Mouse (Mus musculus): ENCODE measurements around the gene Lrrc36. TPM values are rescaled to one million over a fixed set of nuclear protein-coding genes. Genes with fewer than 3 reads are reported as not detected.

Lrrc36 gene
- polyA plus RNA-seq, 1 experiment from 2014 or later = 0.44 TPM

DNA sequence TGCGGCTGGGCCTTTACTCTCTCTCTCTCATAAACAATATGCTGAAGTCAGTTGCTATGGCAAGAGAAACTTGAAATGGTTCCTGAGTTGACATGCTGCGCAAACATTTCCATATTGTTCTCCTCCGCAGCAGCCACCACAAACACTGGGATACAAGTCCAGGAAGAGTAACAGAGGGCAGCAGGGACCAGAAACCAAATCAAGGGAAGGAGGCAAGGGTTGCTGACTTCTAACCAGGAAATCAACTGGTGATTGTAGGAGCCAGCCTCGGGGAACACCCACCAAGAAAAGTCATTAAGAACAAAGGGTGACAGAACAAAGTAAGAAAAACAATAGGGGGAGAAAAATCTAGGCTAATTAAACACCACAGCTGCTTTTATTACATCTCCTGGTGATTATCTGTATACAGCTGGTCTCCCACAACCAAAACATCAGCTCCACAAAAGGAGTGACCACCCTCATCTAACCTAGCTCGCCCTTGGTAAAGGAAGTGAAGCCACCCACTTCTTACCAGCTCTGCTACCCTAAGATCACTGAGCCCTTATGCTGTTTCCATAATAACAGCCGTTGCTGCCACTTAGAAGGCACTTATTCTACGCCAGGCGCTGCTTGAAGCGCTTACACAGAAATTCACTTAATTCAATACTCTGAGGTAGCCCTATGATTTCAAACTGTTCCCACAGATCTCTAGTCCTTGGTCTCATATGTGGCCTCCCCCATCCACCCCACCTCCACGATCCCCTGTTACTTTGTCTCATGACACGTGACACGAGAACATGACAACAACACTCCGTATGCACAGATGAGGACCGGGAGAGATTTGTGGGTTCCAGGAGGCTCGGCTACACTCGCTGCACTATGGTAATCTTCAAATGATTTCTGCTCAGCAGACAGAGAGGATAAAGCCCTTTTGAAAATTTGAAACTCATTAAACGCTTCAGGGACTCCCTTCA is 82.3 kb downstream of the Lrrc36 start:
- peak overlapping the region; percentile 81 for H3K4me2 ChIP-seq (ENCODE audit: low read length)
- H3K27ac ChIP-seq (ENCODE audit: low read depth, low read length) = peak overlapping the region; percentile 86
- peaks cover 17% of the 10 kb centered on the region for H3K4me1 ChIP-seq (ENCODE audit: control insufficient read depth, insufficient read depth, low read depth, low read length)
- no peaks in the 10 kb centered on the region for H3K36me3 ChIP-seq (ENCODE audit: control insufficient read depth, insufficient read depth, low read length)
- peak overlapping the region; percentile 90 for H3K4me3 ChIP-seq (ENCODE audit: low read length)
- H3K9ac ChIP-seq (ENCODE audit: low read depth, low read length) = peak overlapping the region; percentile 95; the same call in 1 of the 2 replicates
- ATAC-seq = peak; percentile 3; the same call in 1 of the 2 replicates
- 20% methylated on average over 17 of the region's 17 CpGs for WGBS
- no peaks in the 10 kb centered on the region for H3K27me3 ChIP-seq (replicated peaks; ENCODE audit: control insufficient read depth, insufficient read depth, low read length)
- H3K9me3 ChIP-seq (ENCODE audit: control insufficient read depth, low read length) = no peaks in the 10 kb centered on the region

DNA sequence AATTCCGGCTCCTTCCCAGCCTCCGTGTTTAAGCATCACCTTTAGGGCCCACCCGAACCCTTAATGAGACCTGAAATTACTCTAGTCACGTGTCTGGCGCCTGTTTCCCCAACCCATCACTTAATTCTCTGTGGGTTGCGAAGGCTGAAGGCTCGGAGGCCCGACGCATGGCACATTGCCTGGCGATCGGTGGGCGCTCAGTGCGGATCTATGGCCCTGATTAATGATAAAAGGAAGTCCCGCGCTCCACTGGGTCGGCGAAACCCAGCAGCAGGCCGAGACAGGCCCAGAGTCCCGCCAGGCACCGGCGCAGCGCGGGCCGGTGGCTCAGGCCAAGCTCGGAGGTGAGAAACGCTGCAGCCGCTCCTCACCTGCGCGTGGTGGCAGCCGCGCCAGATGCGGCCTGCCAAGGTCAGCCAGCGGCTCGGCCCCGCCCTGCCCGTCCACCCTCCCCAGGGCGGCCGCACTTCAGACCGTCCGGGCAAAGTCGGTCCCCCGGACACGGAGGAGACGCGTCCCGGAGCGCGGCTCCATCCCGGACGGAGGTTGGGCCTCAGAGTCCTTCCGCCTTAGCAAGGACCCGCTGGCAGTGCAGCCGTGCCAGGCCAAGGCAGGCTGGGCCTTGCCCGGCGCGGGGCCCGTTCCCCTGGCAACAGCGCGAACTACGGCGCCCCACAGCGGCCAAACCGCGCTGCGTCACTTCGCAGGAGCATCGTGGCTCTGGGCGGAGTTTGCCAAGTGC is 83.2 kb downstream of the Lrrc36 start, which contains the start of gene Zdhhc1:
TSS of gene Zdhhc1 (minus strand) at position 464 of the 742 bp plus-strand sequence.
- peak within 1 kb of the TSS; percentile 90 for H3K4me3 ChIP-seq (ENCODE audit: low read length)
- H3K27ac ChIP-seq (ENCODE audit: low read depth, low read length) = peak within 1 kb of the TSS; percentile 86
- no peaks in the 10 kb centered on the region for H3K36me3 ChIP-seq (ENCODE audit: control insufficient read depth, insufficient read depth, low read length)
- no peaks in the 10 kb centered on the region for H3K9me3 ChIP-seq (ENCODE audit: control insufficient read depth, low read length)
- no peaks in the 10 kb centered on the region for H3K27me3 ChIP-seq (replicated peaks; ENCODE audit: control insufficient read depth, insufficient read depth, low read length)
- peaks cover 17% of the 10 kb centered on the region for H3K4me1 ChIP-seq (ENCODE audit: control insufficient read depth, insufficient read depth, low read depth, low read length)
- H3K9ac ChIP-seq (ENCODE audit: low read depth, low read length) = peak within 1 kb of the TSS; percentile 95
- peak; percentile 89 for ATAC-seq
- peak within 1 kb of the TSS; percentile 81 for H3K4me2 ChIP-seq (ENCODE audit: low read length)
- WGBS = under 1% methylated on average over 59 of the region's 68 CpGs

DNA sequence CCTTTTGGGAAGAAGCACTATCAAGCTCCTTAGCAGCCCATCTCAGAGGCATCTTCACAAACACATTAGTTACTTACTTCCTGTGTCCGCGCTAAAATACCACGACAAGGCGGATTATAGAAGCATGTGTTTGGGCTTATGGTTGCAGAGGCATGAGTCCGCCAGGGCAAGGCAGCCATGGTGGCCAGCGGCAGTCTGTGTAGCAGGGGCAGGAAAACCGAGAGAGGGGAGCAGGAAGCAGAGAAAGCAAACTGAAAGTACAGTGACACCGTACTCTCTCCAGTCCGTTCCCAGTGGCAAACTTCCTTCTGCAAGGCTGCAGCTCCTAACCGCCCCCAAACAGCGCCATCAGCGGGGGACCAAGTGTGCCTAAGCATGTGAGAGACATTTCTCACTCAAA is 86.4 kb downstream of the Lrrc36 start:
- 79% methylated on average over 12 of the region's 12 CpGs for WGBS
- ATAC-seq = no peak

DNA sequence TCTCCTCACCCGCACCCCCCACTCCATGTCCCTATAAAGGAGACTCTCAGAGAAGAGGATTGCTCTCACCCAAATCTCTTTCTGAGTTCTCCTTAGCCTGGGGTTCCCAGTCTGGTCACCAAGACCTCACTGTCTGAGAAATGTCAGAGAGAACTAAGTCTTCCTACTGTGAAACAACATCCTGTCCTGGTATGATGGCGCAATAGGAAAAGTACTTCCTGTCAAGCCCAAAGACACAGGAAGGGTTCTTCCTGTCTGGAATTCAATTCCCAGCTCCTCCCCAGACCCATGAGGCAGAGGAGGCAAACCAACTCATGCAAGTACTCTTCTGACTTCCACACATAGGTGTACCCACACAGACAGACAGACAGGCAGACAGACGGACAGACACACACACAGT is 91.2 kb downstream of the Lrrc36 start:
- Histone ChIP-seq H3K27ac (ENCODE audit: low read depth, low read length) (no peak overlapping the region), H3K9me3 (ENCODE audit: control insufficient read depth, low read length) (no peaks in the 10 kb centered on the region), H3K4me1 (ENCODE audit: control insufficient read depth, insufficient read depth, low read depth, low read length) (no peaks in the 10 kb centered on the region), H3K4me3 (ENCODE audit: low read length) (no peak overlapping the region), H3K9ac (ENCODE audit: low read depth, low read length) (no peak overlapping the region), H3K36me3 (ENCODE audit: control insufficient read depth, insufficient read depth, low read length) (no peaks in the 10 kb centered on the region), H3K4me2 (ENCODE audit: low read length) (no peak overlapping the region), H3K27me3 (replicated peaks; ENCODE audit: control insufficient read depth, insufficient read depth, low read length) (no peaks in the 10 kb centered on the region)
- no peak for ATAC-seq
- 88% methylated on average over 3 of the region's 3 CpGs for WGBS

More for the DNA sequence above, 86.4 kb downstream of the Lrrc36 start:
- H3K27ac ChIP-seq (ENCODE audit: low read depth, low read length) = no peak overlapping the region
- H3K27me3 ChIP-seq (replicated peaks; ENCODE audit: control insufficient read depth, insufficient read depth, low read length) = no peaks in the 10 kb centered on the region
- H3K4me1 ChIP-seq (ENCODE audit: control insufficient read depth, insufficient read depth, low read depth, low read length) = peaks cover 17% of the 10 kb centered on the region
- H3K9me3 ChIP-seq (ENCODE audit: control insufficient read depth, low read length) = no peaks in the 10 kb centered on the region
- H3K9ac ChIP-seq (ENCODE audit: low read depth, low read length) = no peak overlapping the region
- no peaks in the 10 kb centered on the region for H3K36me3 ChIP-seq (ENCODE audit: control insufficient read depth, insufficient read depth, low read length)
- H3K4me3 ChIP-seq (ENCODE audit: low read length) = no peak overlapping the region
- no peak overlapping the region for H3K4me2 ChIP-seq (ENCODE audit: low read length)

DNA sequence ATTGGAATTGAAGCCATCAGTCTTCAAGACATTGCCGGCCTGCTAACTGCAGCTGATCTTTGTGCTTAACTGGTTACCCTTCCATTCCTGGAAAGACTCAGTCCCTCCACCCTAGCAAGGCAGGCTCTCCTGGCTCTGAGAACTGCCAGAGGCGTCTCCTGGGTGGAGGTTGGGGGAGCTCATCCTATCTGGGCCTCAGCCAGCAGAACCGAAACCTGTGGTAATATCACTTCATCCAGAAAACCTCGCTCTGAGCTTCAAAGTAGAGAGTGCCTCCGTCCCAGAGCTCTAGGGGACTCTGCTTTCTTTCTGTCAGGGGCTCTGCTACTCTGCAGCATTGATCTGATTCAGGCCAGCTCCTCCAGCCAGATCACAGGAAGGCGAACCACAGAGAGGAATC is 93.6 kb downstream of the Lrrc36 start:
- no peak overlapping the region for H3K4me2 ChIP-seq (ENCODE audit: low read length)
- WGBS = 86% methylated on average over 6 of the region's 6 CpGs
- no peaks in the 10 kb centered on the region for H3K27me3 ChIP-seq (replicated peaks; ENCODE audit: control insufficient read depth, insufficient read depth, low read length)
- no peak for ATAC-seq
- H3K9ac ChIP-seq (ENCODE audit: low read depth, low read length) = no peak overlapping the region
- no peaks in the 10 kb centered on the region for H3K36me3 ChIP-seq (ENCODE audit: control insufficient read depth, insufficient read depth, low read length)
- no peak overlapping the region for H3K4me3 ChIP-seq (ENCODE audit: low read length)
- H3K4me1 ChIP-seq (ENCODE audit: control insufficient read depth, insufficient read depth, low read depth, low read length) = no peaks in the 10 kb centered on the region
- H3K9me3 ChIP-seq (ENCODE audit: control insufficient read depth, low read length) = no peaks in the 10 kb centered on the region
- no peak overlapping the region for H3K27ac ChIP-seq (ENCODE audit: low read depth, low read length)

DNA sequence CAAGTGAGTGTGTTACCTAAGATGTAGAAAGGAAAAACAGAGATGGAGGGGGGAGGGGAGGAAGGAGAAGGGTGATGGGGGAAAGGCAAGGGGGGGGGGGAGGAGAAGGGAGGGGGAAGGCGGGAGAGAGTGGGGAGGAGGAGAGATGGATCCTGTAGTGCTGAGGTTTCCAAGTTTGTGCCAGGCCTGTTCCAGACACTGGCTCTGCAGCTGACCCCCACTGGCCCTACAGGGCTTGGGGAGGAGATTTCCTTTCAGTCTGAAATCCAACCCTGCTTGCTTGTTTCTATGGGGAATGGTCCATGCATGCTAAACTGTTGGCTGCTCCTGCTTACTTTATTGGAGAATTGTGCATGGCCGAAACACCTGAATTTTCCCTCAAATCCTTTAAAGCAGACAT is 95.4 kb downstream of the Lrrc36 start:
- no peak overlapping the region for H3K9ac ChIP-seq (ENCODE audit: low read depth, low read length)
- no peaks in the 10 kb centered on the region for H3K27me3 ChIP-seq (replicated peaks; ENCODE audit: control insufficient read depth, insufficient read depth, low read length)
- no peak overlapping the region for H3K27ac ChIP-seq (ENCODE audit: low read depth, low read length)
- ATAC-seq = peak; percentile 78
- no peak overlapping the region for H3K4me3 ChIP-seq (ENCODE audit: low read length)
- 52% methylated on average over 1 of the region's 2 CpGs for WGBS
- no peaks in the 10 kb centered on the region for H3K9me3 ChIP-seq (ENCODE audit: control insufficient read depth, low read length)
- H3K4me2 ChIP-seq (ENCODE audit: low read length) = no peak overlapping the region
- no peaks in the 10 kb centered on the region for H3K4me1 ChIP-seq (ENCODE audit: control insufficient read depth, insufficient read depth, low read depth, low read length)
- no peaks in the 10 kb centered on the region for H3K36me3 ChIP-seq (ENCODE audit: control insufficient read depth, insufficient read depth, low read length)

DNA sequence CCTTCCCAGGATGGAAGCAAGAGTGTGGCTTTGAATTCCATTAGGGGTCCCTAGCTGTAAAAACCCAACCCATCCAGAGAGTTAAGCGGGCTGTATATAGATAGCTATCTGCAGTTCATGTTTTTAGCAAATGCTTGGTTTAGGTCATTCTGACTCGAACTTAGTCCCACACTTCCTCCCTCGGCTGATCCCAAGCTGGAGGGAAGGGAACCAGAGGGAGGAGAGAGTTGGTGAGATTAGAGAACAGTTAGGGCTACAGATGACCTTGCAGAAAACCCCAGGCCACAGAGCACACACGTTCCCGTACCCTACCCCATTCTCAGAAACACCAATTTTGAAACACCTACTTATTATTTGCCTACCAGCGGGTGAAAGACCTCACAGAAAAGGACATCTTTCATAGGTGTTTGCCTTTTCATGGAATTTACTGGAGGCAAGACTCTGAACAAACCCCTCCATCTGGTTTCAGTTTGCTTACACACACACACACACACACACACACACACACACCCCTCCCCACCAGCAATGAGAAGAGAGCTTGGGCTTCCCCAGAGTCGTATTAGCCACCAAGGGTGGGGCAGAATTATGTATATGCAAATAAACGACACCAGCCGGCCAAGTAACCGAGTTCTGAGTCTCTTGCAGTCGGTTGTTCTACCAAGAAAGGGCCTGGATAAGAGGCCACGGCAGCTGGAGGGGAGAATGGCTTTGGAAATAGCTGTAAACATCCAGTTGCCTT is 96.8 kb downstream of the Lrrc36 start:
- ATAC-seq = no peak

More for the DNA sequence above, 96.8 kb downstream of the Lrrc36 start:
- Histone ChIP-seq H3K27me3 (replicated peaks; ENCODE audit: control insufficient read depth, insufficient read depth, low read length) (no peaks in the 10 kb centered on the region), H3K9ac (ENCODE audit: low read depth, low read length) (no peak overlapping the region), H3K4me1 (ENCODE audit: control insufficient read depth, insufficient read depth, low read depth, low read length) (no peaks in the 10 kb centered on the region), H3K9me3 (ENCODE audit: control insufficient read depth, low read length) (no peaks in the 10 kb centered on the region), H3K27ac (ENCODE audit: low read depth, low read length) (no peak overlapping the region), H3K4me2 (ENCODE audit: low read length) (no peak overlapping the region), H3K36me3 (ENCODE audit: control insufficient read depth, insufficient read depth, low read length) (no peaks in the 10 kb centered on the region), H3K4me3 (ENCODE audit: low read length) (no peak overlapping the region)
- 58% methylated on average over 12 of the region's 12 CpGs for WGBS

Data from hindbrain, embryonic 16.5 days (tissue).